Mouse (Mus musculus) ES-E14 (cell line): Measurements from ENCODE around the gene H2afy.

Experiments
- CHD2 ChIP-seq: IDR thresholded peaks from 2 replicates; pipeline ENCODE4 v1.6.1; 2014; ENCODE audit warnings: mild to moderate bottlenecking, low read depth, low read length, inconsistent platforms
- HCFC1 ChIP-seq: IDR thresholded peaks from 2 replicates; pipeline ENCODE4 v1.6.1; 2012; ENCODE audit warnings: low read length, inconsistent platforms, borderline replicate concordance; ENCODE audit not compliant: insufficient read depth
- MAFK ChIP-seq: IDR thresholded peaks from 2 replicates; pipeline ENCODE4 v1.6.1; 2014; ENCODE audit warnings: mild to moderate bottlenecking, low read depth, low read length, inconsistent platforms; ENCODE audit not compliant: insufficient read depth
- ZC3H11A ChIP-seq: IDR thresholded peaks from 2 replicates; pipeline ENCODE4 v1.6.1; 2012; ENCODE audit warnings: low read depth, mild to moderate bottlenecking, inconsistent platforms, low read length, borderline replicate concordance
- ZNF384 ChIP-seq: IDR thresholded peaks from 2 replicates; pipeline ENCODE4 v1.6.1; 2012; ENCODE audit warnings: low read depth, low read length, inconsistent platforms

GRCm38 (mm10) chr13:56068517-56068916 is 67.6 kb downstream of the H2afy start:
- TF ChIP-seq ZC3H11A (no peak), HCFC1 (no peak), CHD2 (no peak), MAFK (no peak), ZNF384 (no peak)
